Mouse (Mus musculus) layer of hippocampus, adult 18-20 months (tissue): ENCODE data around the gene Med12l. TPM values are rescaled to one million over a fixed set of nuclear protein-coding genes. Genes with fewer than 3 reads are reported as not detected.

Source experiments
- DNase-seq, 2 experiments: peaks; one replicate each; pipeline ENCODE4 v3.0.0; 2022; ENCODE audit warnings: low spot score in 2 of 2
- long read RNA-seq: library from polyadenylated mRNA; stranded (forward); transcript quantifications from one replicate; pipeline ENCODE4 v2.0.0, GENCODE M21; 2021
- total RNA-seq, 2 experiments: library from RNA; stranded (reverse); gene quantifications; 2 replicates each; pipeline ENCODE4 v1.2.3; 2021

Med12l gene
- total RNA-seq = 10 to 100 TPM; 51.9 to 54.1 TPM
- long read RNA-seq, partial matches to known transcripts = 10 of 19 reads
- long read RNA-seq, other reads (novel, unspliced or antisense) = 9 of 19 reads

GRCm38 (mm10) chr3:59005271-59005995 is at the start of gene Med12l:
Gene Med12l (plus strand): TSS chr3:59005825.
- peak; percentile 86 to 89 for DNase-seq

- no peak for DNase-seq
Measured at GRCm38 (mm10) chr3:58961166-58961565, 44.5 kb upstream of the Med12l start.

GRCm38 (mm10) chr3:58977413-58977812 is 28.2 kb upstream of the Med12l start:
- DNase-seq = no peak

GRCm38 (mm10) chr3:58977906-58978622 is 27.6 kb upstream of the Med12l start:
- no peak for DNase-seq

- no peak for DNase-seq
Measured at GRCm38 (mm10) chr3:58980579-58980978, 25.0 kb upstream of the Med12l start.

GRCm38 (mm10) chr3:58982896-58983837 is 22.5 kb upstream of the Med12l start:
- peak; percentile 59 to 91 for DNase-seq

GRCm38 (mm10) chr3:58983838-58984598 is 21.6 kb upstream of the Med12l start:
- DNase-seq = no peak

- no peak for DNase-seq
Measured at GRCm38 (mm10) chr3:58985816-58986215, 19.8 kb upstream of the Med12l start.

GRCm38 (mm10) chr3:58989374-58989773 is 16.3 kb upstream of the Med12l start:
- no peak for DNase-seq

GRCm38 (mm10) chr3:58990556-58990955 is 15.1 kb upstream of the Med12l start:
- DNase-seq = no peak

GRCm38 (mm10) chr3:58992122-58992521 is 13.5 kb upstream of the Med12l start:
- no peak for DNase-seq

GRCm38 (mm10) chr3:58993619-58994018 is 12.0 kb upstream of the Med12l start:
- no peak for DNase-seq

- DNase-seq = no peak
Measured at GRCm38 (mm10) chr3:59003756-59004155, 1.9 kb upstream of the Med12l start.

GRCm38 (mm10) chr3:59005996-59006730 is 538 bp downstream of the Med12l start:
- DNase-seq = peak in 1 of 2 experiments; percentile 25

GRCm38 (mm10) chr3:59006731-59007441 is 1.3 kb downstream of the Med12l start:
- peak; percentile 79 to 86 for DNase-seq

- no peak for DNase-seq
Measured at GRCm38 (mm10) chr3:59010276-59010675, 4.7 kb downstream of the Med12l start.

GRCm38 (mm10) chr3:59015698-59016412 is 10.2 kb downstream of the Med12l start:
- no peak for DNase-seq

- no peak for DNase-seq
Measured at GRCm38 (mm10) chr3:59016501-59016900, 10.9 kb downstream of the Med12l start.

- DNase-seq = no peak
Measured at GRCm38 (mm10) chr3:59021236-59021635, 15.6 kb downstream of the Med12l start.
